ENCODE assay signal across 8 mouse cellular contexts in the genomic region with DNA sequence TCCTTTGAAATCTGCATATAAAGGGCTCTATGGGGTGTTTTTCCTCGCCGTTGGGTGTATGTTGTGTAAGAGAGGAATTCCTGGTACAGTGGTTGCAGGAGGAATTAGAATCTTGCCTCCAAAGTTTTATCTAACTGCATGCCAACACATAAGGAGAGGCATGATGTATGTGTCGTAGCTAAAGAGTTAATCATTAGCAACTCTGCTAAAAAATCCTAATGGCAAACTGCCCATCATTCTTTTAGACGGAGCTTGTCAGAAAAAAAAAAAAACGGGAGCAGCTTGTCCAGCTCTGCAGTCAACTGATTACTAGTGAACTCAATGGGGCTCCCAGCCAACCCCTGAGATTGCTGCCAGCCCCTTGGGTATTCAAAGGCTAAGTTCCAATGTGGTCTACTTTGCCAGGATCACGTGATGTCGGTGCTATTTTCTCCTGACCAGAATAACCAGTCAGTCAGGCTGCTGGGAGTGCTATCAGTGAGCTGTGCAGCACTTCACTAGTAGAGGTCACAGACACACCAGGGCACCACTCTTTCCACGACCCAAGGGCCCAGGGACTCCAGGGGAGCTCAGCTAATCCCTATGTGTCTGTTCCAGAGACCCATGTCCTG.
DNase-seq lines count a peak whose midpoint lies in the region; ATAC-seq and TF ChIP-seq lines count a peak whose summit lies in the region.

No protein-coding gene starts in this region.

- H3K27me3 ChIP-seq in hindbrain, postnatal 0 days (ENCODE audit: insufficient read depth, low read length), result no peaks in the 10 kb centered on the region
- H3K27me3 ChIP-seq in midbrain, embryonic 14.5 days (ENCODE audit: control insufficient read depth, insufficient read depth, low read length), result no peaks in the 10 kb centered on the region

- H3K36me3 ChIP-seq in hindbrain, postnatal 0 days (ENCODE audit: insufficient read depth, low read length), result no peaks in the 10 kb centered on the region
- no peaks in the 10 kb centered on the region for H3K36me3 ChIP-seq in midbrain, embryonic 14.5 days (ENCODE audit: control insufficient read depth, insufficient read depth, low read length)

- ATAC-seq in hindbrain, postnatal 0 days, result peak; percentile 83
- ATAC-seq in midbrain, embryonic 14.5 days (ENCODE audit: low FRiP score, low TSS enrichment), result peak; percentile 67; the same call in 1 of the 2 replicates
- no peak for ATAC-seq in erythroblast, adult 5-6 weeks (replicated peaks; ENCODE audit: low FRiP score, poor library complexity, severe bottlenecking)

- WGBS in hindbrain, postnatal 0 days, result 8% methylated on average over 8 of the region's 8 CpGs
- 18% methylated on average over 8 of the region's 8 CpGs for WGBS in midbrain, embryonic 14.5 days

- 0 out of 2 replicates have a peak overlapping the region, but pooled peaks have one; percentile 27 for H3K4me2 ChIP-seq in hindbrain, postnatal 0 days (ENCODE audit: low read depth, low read length)
- H3K4me2 ChIP-seq in midbrain, embryonic 14.5 days (ENCODE audit: low read length), result no peak overlapping the region

- peak; percentile 34 for DNase-seq in ZHBTc4 (ENCODE audit: low read depth, low spot score)
- DNase-seq in cerebellum, adult 9-10 months, result peak; percentile 96
- peak; percentile 92 to 93 for DNase-seq in gastrocnemius, adult 8-10 months (ENCODE audit: low spot score in 2 of 2)
- DNase-seq in hindbrain, postnatal 0 days (ENCODE audit: low spot score), result peak; percentile 84
- peak; percentile 34 to 54 for DNase-seq in left cerebral cortex, adult 18-20 months (ENCODE audit: low spot score in 2 of 2)
- peak; percentile 75 for DNase-seq in midbrain, embryonic 14.5 days
- peak; percentile 63 for DNase-seq in urinary bladder, postnatal 25 days (ENCODE audit: low spot score)

- no peaks in the 10 kb centered on the region for H3K9me3 ChIP-seq in hindbrain, postnatal 0 days (ENCODE audit: low read length)
- H3K9me3 ChIP-seq in midbrain, embryonic 14.5 days (ENCODE audit: control insufficient read depth, low read length), result no peaks in the 10 kb centered on the region

- no peak for TF ChIP-seq CTCF in hindbrain, postnatal 0 days (IDR thresholded peaks at IDR 0.05; ENCODE audit: low read depth)

- H3K9ac ChIP-seq in hindbrain, postnatal 0 days (replicated peaks; ENCODE audit: low read length), result no peak overlapping the region
- no peak overlapping the region for H3K9ac ChIP-seq in midbrain, embryonic 14.5 days (replicated peaks; ENCODE audit: low read length)

- peaks cover 13% of the 10 kb centered on the region for H3K4me1 ChIP-seq in hindbrain, postnatal 0 days (ENCODE audit: insufficient read depth, low read length)
- H3K4me1 ChIP-seq in midbrain, embryonic 14.5 days (ENCODE audit: control insufficient read depth, insufficient read depth, low read length), result no peaks in the 10 kb centered on the region

- 0 out of 2 replicates have a peak overlapping the region, but pooled peaks have one; percentile 32 for H3K27ac ChIP-seq in hindbrain, postnatal 0 days
- H3K27ac ChIP-seq in midbrain, embryonic 14.5 days (replicated peaks; ENCODE audit: low read depth, low read length), result no peak overlapping the region

- no peak overlapping the region for H3K4me3 ChIP-seq in hindbrain, postnatal 0 days (ENCODE audit: low read length)
- no peak overlapping the region for H3K4me3 ChIP-seq in midbrain, embryonic 14.5 days (replicated peaks; ENCODE audit: low read depth, low read length)

Comparison
In these comparisons a context has a peak if more than half of its experiments do, and no peak if none do; other contexts are left out.
1. DNase-seq: peak in every context shown above with its lines; median percentile 96 in cerebellum, adult 9-10 months; 92 in gastrocnemius, adult 8-10 months; 84 in hindbrain, postnatal 0 days; 75 in midbrain, embryonic 14.5 days; 63 in urinary bladder, postnatal 25 days; 44 in left cerebral cortex, adult 18-20 months; 34 in ZHBTc4.